Mouse (Mus musculus): Measurements from ENCODE around the gene Actl7b. TPM values are rescaled to one million over a fixed set of nuclear protein-coding genes. Genes with fewer than 3 reads are reported as not detected.

Actl7b gene
- polyA plus RNA-seq, 1 experiment = 1,338 TPM

DNA sequence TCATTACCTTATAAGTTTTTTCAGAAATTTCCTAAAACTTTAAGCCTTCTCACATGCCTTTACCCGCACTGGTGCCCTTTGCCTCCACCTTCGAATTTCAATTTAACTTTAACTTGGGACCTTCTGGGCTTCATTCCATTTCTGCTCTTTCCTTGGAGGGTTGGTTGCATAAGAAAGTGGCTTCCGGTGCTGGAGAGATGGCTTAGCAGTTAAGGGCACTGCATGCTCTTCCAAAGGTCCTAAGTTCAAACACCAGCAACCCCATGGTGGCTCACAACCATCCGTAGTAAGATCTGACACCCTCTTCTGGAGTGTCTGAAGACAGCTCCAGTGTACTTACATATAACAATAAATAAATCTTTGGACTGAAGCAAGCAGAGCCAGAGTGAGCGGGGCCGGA is 18.0 kb downstream of the Actl7b start:
- TF ChIP-seq POLR2A (IDR thresholded peaks at IDR 0.05; ENCODE audit: control insufficient read depth, low read depth, low read length) (no peak), CTCF (IDR thresholded peaks at IDR 0.05; ENCODE audit: control insufficient read depth, insufficient read depth, insufficient replicate concordance, low read depth, low read length) (no peak)
- no peaks in the 10 kb centered on the region for H3K4me1 ChIP-seq (ENCODE audit: control insufficient read depth, insufficient read depth, low read length)
- H3K4me3 ChIP-seq (ENCODE audit: control insufficient read depth, low read depth, low read length) = no peak overlapping the region
- no peak overlapping the region for H3K27ac ChIP-seq (ENCODE audit: control insufficient read depth, insufficient read depth, low read depth, low read length)
- H3K36me3 ChIP-seq (ENCODE audit: control insufficient read depth, insufficient read depth, low read length) = no peaks in the 10 kb centered on the region
- no peaks in the 10 kb centered on the region for H3K27me3 ChIP-seq (ENCODE audit: control insufficient read depth, insufficient read depth, low read length)

DNA sequence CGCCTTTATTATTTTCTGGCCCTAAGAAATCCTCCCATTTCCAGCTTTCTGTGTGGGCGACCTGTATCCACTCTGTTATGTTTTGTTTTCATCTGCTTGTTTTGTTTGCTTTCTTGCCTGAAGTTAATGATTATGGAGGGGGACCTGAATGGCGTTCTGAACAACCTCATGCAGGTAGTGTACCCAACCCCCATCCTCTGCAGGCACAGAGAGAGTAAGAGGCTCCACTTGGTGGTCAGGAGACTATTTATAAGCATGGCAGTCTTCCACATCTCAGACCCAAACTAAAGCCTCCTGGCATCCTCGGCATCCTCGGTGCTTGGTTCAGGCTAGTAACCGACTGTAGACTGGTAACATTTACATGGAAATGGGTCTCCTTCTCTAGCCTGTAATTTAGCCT is 18.9 kb downstream of the Actl7b start:
- Histone ChIP-seq H3K4me3 (ENCODE audit: control insufficient read depth, low read depth, low read length) (no peak overlapping the region), H3K36me3 (ENCODE audit: control insufficient read depth, insufficient read depth, low read length) (no peaks in the 10 kb centered on the region), H3K4me1 (ENCODE audit: control insufficient read depth, insufficient read depth, low read length) (no peaks in the 10 kb centered on the region), H3K27me3 (ENCODE audit: control insufficient read depth, insufficient read depth, low read length) (no peaks in the 10 kb centered on the region), H3K27ac (ENCODE audit: control insufficient read depth, insufficient read depth, low read depth, low read length) (no peak overlapping the region)
- TF ChIP-seq CTCF (IDR thresholded peaks at IDR 0.05; ENCODE audit: control insufficient read depth, insufficient read depth, insufficient replicate concordance, low read depth, low read length) (no peak), POLR2A (IDR thresholded peaks at IDR 0.05; ENCODE audit: control insufficient read depth, low read depth, low read length) (no peak)

DNA sequence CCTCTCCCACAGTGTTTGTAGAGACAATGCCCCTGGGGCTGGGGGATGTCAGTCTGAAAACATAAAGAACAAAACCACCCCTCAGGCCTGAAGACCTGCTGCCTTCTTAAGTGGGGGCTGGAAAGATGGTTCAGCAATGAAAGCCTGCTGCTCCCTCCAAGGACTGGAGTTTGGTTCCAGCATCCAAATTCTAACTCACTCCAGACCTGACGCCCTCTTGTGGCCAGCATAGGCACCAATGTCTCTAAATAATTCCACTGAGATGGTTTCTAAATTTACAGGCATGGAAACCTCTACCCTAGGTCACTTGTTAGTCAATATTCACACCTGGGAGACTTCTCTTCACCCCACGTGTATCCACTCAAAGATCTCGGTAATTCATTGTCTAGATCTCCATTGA is 19.8 kb downstream of the Actl7b start:
- H3K4me3 ChIP-seq (ENCODE audit: control insufficient read depth, low read depth, low read length) = no peak overlapping the region
- no peak overlapping the region for H3K27ac ChIP-seq (ENCODE audit: control insufficient read depth, insufficient read depth, low read depth, low read length)
- no peaks in the 10 kb centered on the region for H3K27me3 ChIP-seq (ENCODE audit: control insufficient read depth, insufficient read depth, low read length)
- H3K4me1 ChIP-seq (ENCODE audit: control insufficient read depth, insufficient read depth, low read length) = no peaks in the 10 kb centered on the region
- TF ChIP-seq CTCF (IDR thresholded peaks at IDR 0.05; ENCODE audit: control insufficient read depth, insufficient read depth, insufficient replicate concordance, low read depth, low read length) = 0 out of 2 replicates have a peak, but pooled peaks have one; percentile 16
- TF ChIP-seq POLR2A (IDR thresholded peaks at IDR 0.05; ENCODE audit: control insufficient read depth, low read depth, low read length) = no peak
- no peaks in the 10 kb centered on the region for H3K36me3 ChIP-seq (ENCODE audit: control insufficient read depth, insufficient read depth, low read length)

DNA sequence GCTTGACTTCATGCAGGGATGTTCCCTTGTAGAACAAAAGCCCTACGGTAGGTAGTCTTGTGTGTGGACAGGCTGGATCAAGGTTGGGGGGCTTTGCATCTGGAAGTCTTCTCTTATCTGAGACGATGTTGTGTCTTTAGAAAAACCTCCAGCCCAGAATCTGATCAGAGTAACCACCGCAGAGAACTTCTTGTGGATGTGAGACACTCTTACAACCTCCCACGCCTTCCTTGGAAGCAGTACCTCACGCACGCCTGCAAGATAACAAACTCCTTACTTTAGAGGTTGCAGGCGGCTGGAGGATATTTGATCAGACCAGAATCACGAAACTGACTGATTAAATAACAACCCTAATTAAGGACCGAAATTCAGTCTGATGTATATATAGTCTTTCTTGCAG is 20.8 kb downstream of the Actl7b start:
- H3K4me3 ChIP-seq (ENCODE audit: control insufficient read depth, low read depth, low read length) = no peak overlapping the region
- H3K27me3 ChIP-seq (ENCODE audit: control insufficient read depth, insufficient read depth, low read length) = no peaks in the 10 kb centered on the region
- no peaks in the 10 kb centered on the region for H3K4me1 ChIP-seq (ENCODE audit: control insufficient read depth, insufficient read depth, low read length)
- TF ChIP-seq POLR2A (IDR thresholded peaks at IDR 0.05; ENCODE audit: control insufficient read depth, low read depth, low read length) (no peak), CTCF (IDR thresholded peaks at IDR 0.05; ENCODE audit: control insufficient read depth, insufficient read depth, insufficient replicate concordance, low read depth, low read length) (no peak)
- no peaks in the 10 kb centered on the region for H3K36me3 ChIP-seq (ENCODE audit: control insufficient read depth, insufficient read depth, low read length)
- H3K27ac ChIP-seq (ENCODE audit: control insufficient read depth, insufficient read depth, low read depth, low read length) = no peak overlapping the region

DNA sequence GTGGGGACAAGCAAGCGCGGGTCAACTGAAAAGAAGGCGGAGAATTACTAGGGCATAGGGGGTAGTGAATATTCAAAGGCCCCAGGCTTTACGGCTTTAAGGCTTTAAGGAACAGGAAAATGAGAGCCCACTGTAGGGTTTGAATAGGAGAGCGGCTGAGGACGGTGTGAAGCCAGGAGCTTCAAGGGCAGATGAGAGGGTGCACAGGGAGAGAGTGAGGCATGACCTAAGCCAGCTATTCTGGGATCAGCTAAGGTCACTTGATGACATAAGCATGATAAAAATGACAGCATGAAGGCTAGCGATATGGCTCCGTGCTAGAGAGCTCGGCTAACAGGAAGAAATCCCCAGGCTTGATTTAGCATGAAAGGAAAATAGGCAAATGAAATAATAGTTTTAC is 21.8 kb downstream of the Actl7b start:
- Histone ChIP-seq H3K36me3 (ENCODE audit: control insufficient read depth, insufficient read depth, low read length) (no peaks in the 10 kb centered on the region), H3K27me3 (ENCODE audit: control insufficient read depth, insufficient read depth, low read length) (no peaks in the 10 kb centered on the region), H3K4me3 (ENCODE audit: control insufficient read depth, low read depth, low read length) (no peak overlapping the region), H3K4me1 (ENCODE audit: control insufficient read depth, insufficient read depth, low read length) (no peaks in the 10 kb centered on the region), H3K27ac (ENCODE audit: control insufficient read depth, insufficient read depth, low read depth, low read length) (no peak overlapping the region)
- TF ChIP-seq CTCF (IDR thresholded peaks at IDR 0.05; ENCODE audit: control insufficient read depth, insufficient read depth, insufficient replicate concordance, low read depth, low read length) (no peak), POLR2A (IDR thresholded peaks at IDR 0.05; ENCODE audit: control insufficient read depth, low read depth, low read length) (no peak)

GRCm38 (mm10) chr4:56718573-56719442 is 22.4 kb downstream of the Actl7b start:
- Histone ChIP-seq H3K4me3 (ENCODE audit: control insufficient read depth, low read depth, low read length) (no peak overlapping the region), H3K27me3 (ENCODE audit: control insufficient read depth, insufficient read depth, low read length) (no peaks in the 10 kb centered on the region), H3K27ac (ENCODE audit: control insufficient read depth, insufficient read depth, low read depth, low read length) (no peak overlapping the region), H3K36me3 (ENCODE audit: control insufficient read depth, insufficient read depth, low read length) (no peaks in the 10 kb centered on the region), H3K4me1 (ENCODE audit: control insufficient read depth, insufficient read depth, low read length) (no peaks in the 10 kb centered on the region)
- TF ChIP-seq POLR2A (IDR thresholded peaks at IDR 0.05; ENCODE audit: control insufficient read depth, low read depth, low read length) (no peak), CTCF (IDR thresholded peaks at IDR 0.05; ENCODE audit: control insufficient read depth, insufficient read depth, insufficient replicate concordance, low read depth, low read length) (no peak)

GRCm38 (mm10) chr4:56717932-56718331 is 23.3 kb downstream of the Actl7b start:
- H3K27me3 ChIP-seq (ENCODE audit: control insufficient read depth, insufficient read depth, low read length) = no peaks in the 10 kb centered on the region
- H3K27ac ChIP-seq (ENCODE audit: control insufficient read depth, insufficient read depth, low read depth, low read length) = no peak overlapping the region
- no peak for TF ChIP-seq CTCF (IDR thresholded peaks at IDR 0.05; ENCODE audit: control insufficient read depth, insufficient read depth, insufficient replicate concordance, low read depth, low read length)
- no peak for TF ChIP-seq POLR2A (IDR thresholded peaks at IDR 0.05; ENCODE audit: control insufficient read depth, low read depth, low read length)
- H3K4me1 ChIP-seq (ENCODE audit: control insufficient read depth, insufficient read depth, low read length) = no peaks in the 10 kb centered on the region
- no peaks in the 10 kb centered on the region for H3K36me3 ChIP-seq (ENCODE audit: control insufficient read depth, insufficient read depth, low read length)
- H3K4me3 ChIP-seq (ENCODE audit: control insufficient read depth, low read depth, low read length) = no peak overlapping the region
